17 mouse cellular contexts compared by ENCODE assay signal in genomic region chr17:73918138-73918537, GRCm38 (mm10).
"Had no signal": no experiment of that assay in that cellular context is flagged by ENCODE, and none has a peak within 500 bp of the region (broad histone marks: within the 10 kb centered on the region; RNA-seq: fewer than 3 reads in every experiment).

No protein-coding gene starts in this region.

- H3K4me1 ChIP-seq: lung, embryonic 15.5 days; megakaryocyte, embryonic 14.5 days; midbrain, embryonic 13.5 days; midbrain, embryonic 15.5 days; neural tube, embryonic 12.5 days; stomach, embryonic 15.5 days had no signal

- H3K27ac ChIP-seq: lung, embryonic 15.5 days; macrophage; midbrain, embryonic 13.5 days; midbrain, embryonic 15.5 days; neural tube, embryonic 12.5 days; stomach, embryonic 15.5 days; stomach, postnatal 0 days had no signal

- H3K27me3 ChIP-seq: lung, embryonic 15.5 days; midbrain, embryonic 13.5 days; midbrain, embryonic 15.5 days; neural tube, embryonic 12.5 days; stomach, embryonic 15.5 days had no signal

- H3K9me3 ChIP-seq: lung, embryonic 15.5 days; megakaryocyte, embryonic 14.5 days; midbrain, embryonic 13.5 days; midbrain, embryonic 15.5 days; neural tube, embryonic 12.5 days; stomach, embryonic 15.5 days had no signal

- H3K9ac ChIP-seq: liver, postnatal 0 days; lung, embryonic 15.5 days; midbrain, embryonic 13.5 days; midbrain, embryonic 15.5 days; neural tube, embryonic 12.5 days; stomach, embryonic 15.5 days had no signal

- H3K36me3 ChIP-seq: lung, embryonic 15.5 days; midbrain, embryonic 13.5 days; midbrain, embryonic 15.5 days; neural tube, embryonic 12.5 days; stomach, embryonic 15.5 days had no signal

- H3K4me2 ChIP-seq: lung, embryonic 15.5 days; midbrain, embryonic 11.5 days; midbrain, embryonic 13.5 days; midbrain, embryonic 15.5 days; neural tube, embryonic 12.5 days; stomach, embryonic 15.5 days had no signal

- DNase-seq: liver, postnatal 0 days; lung, adult 2 months; lung, postnatal 14 days; lung, postnatal 36 days; right cerebral cortex, postnatal 14 days; thymus, adult 2 months; thymus, postnatal 25 days; thymus, postnatal 4 days had no signal

- H3K4me3 ChIP-seq: lung, embryonic 15.5 days; megakaryocyte, embryonic 14.5 days; midbrain, embryonic 13.5 days; midbrain, embryonic 15.5 days; neural tube, embryonic 12.5 days; stomach, embryonic 15.5 days had no signal

- ATAC-seq: liver, postnatal 0 days; midbrain, embryonic 13.5 days; midbrain, embryonic 15.5 days had no signal
